21 mouse cellular contexts compared by ENCODE assay signal in the genomic region with DNA sequence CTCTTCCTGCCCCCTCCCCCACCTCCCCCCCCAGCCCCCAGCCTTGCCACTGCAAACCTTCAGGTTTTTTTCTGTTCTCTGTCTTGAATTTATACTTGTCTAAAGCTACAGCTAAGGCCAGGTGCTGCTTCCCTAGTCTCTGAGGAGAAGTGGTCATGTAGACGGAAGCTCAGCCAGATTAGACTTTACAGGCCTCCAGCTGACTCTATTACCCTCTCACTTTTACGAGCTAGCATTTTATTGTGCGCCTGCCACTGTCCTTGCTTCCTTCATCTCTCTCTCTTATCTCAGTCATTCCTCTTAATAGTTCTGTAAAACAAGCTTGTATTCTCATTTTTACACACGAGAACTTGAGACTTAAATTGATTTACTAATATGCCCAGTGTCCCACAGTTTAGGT. TPM values are rescaled to one million over a fixed set of nuclear protein-coding genes. Genes with fewer than 3 reads are reported as not detected.
DNase-seq lines count a peak whose midpoint lies in the region; ATAC-seq and TF ChIP-seq lines count a peak whose summit lies in the region.
"Had no signal": no experiment of that assay in that cellular context is flagged by ENCODE, and none has a peak within 500 bp of the region (broad histone marks: within the 10 kb centered on the region; RNA-seq: fewer than 3 reads in every experiment).

No protein-coding gene starts in this region.

- TF ChIP-seq CTCF in stomach, postnatal 0 days (IDR thresholded peaks at IDR 0.05; ENCODE audit: low read depth): no peak
- TF ChIP-seq CTCF in MEL (IDR thresholded peaks at IDR 0.05 in 2 of 3, conservative IDR thresholded peaks at IDR 0.05 in 1 of 3; ENCODE audit: control insufficient read depth in 1 of 3, insufficient read depth in 1 of 3, low read depth in 2 of 3, low read length in 3 of 3, poor library complexity in 1 of 3, severe bottlenecking in 1 of 3): no peak

- H3K79me2 ChIP-seq in MEL (ENCODE audit: control insufficient read depth, insufficient read depth, low read length, poor library complexity): no peaks in the 10 kb centered on the region; the same call in 1 of the 2 replicates

- H3K36me3 ChIP-seq in stomach, embryonic 15.5 days: no peaks in the 10 kb centered on the region
- no peaks in the 10 kb centered on the region; the same call in 1 of the 2 replicates for H3K36me3 ChIP-seq in stomach, postnatal 0 days (ENCODE audit: control insufficient read depth, insufficient read depth, low read length)
- peaks cover 0 to 4% of the 10 kb centered on the region in 2 experiments; a peak in 2 of 4 replicates for H3K36me3 ChIP-seq in MEL (ENCODE audit: control insufficient read depth in 1 of 2, insufficient read depth in 2 of 2, low read length in 2 of 2)
- peaks cover 4% of the 10 kb centered on the region; the same call in 1 of the 2 replicates for H3K36me3 ChIP-seq in limb, embryonic 13.5 days
- H3K36me3 ChIP-seq: embryonic facial prominence, embryonic 15.5 days; hindbrain, embryonic 12.5 days; hindbrain, embryonic 15.5 days had no signal

- peaks cover 9% of the 10 kb centered on the region for H3K4me1 ChIP-seq in stomach, embryonic 15.5 days
- peaks cover 3% of the 10 kb centered on the region; the same call in 1 of the 2 replicates for H3K4me1 ChIP-seq in stomach, postnatal 0 days (replicated peaks; ENCODE audit: control insufficient read depth, insufficient read depth)
- peaks cover 5 to 6% of the 10 kb centered on the region in 2 experiments; a peak in 3 of 4 replicates for H3K4me1 ChIP-seq in MEL (ENCODE audit: control insufficient read depth in 1 of 2, insufficient read depth in 2 of 2, low read length in 2 of 2)
- peaks cover 46% of the 10 kb centered on the region for H3K4me1 ChIP-seq in limb, embryonic 13.5 days

- H3K9ac ChIP-seq in stomach, embryonic 15.5 days: no peak overlapping the region
- H3K9ac ChIP-seq in stomach, postnatal 0 days (ENCODE audit: low read length): no peak overlapping the region
- H3K9ac ChIP-seq in MEL (ENCODE audit: control insufficient read depth, low read depth, low read length, poor library complexity, severe bottlenecking): peak overlapping the region; percentile 20
- no peak overlapping the region for H3K9ac ChIP-seq in limb, embryonic 13.5 days
- H3K9ac ChIP-seq: embryonic facial prominence, embryonic 12.5 days; embryonic facial prominence, embryonic 15.5 days; heart, embryonic 12.5 days; hindbrain, embryonic 12.5 days; hindbrain, embryonic 15.5 days had no signal

- 0 out of 2 replicates have a peak overlapping the region, but pooled peaks have one; percentile 7 for H3K27ac ChIP-seq in stomach, embryonic 15.5 days
- no peak overlapping the region for H3K27ac ChIP-seq in stomach, postnatal 0 days (replicated peaks)
- no peak overlapping the region; the same call in none of the 2 replicates for H3K27ac ChIP-seq in MEL (ENCODE audit: control insufficient read depth, low read depth, low read length)
- no peak overlapping the region for H3K27ac ChIP-seq in limb, embryonic 13.5 days
- H3K27ac ChIP-seq: embryonic facial prominence, embryonic 12.5 days; embryonic facial prominence, embryonic 15.5 days; hindbrain, embryonic 12.5 days; hindbrain, embryonic 15.5 days had no signal

- no peak for DNase-seq in stomach, postnatal 0 days (ENCODE audit: low spot score)
- DNase-seq in MEL (ENCODE audit: low read depth, low spot score): peak; percentile 60
- no peak for DNase-seq in right cerebral cortex, postnatal 25 days
- no peak for DNase-seq in urinary bladder, postnatal 14 days (ENCODE audit: low spot score)
- no peak for DNase-seq in kidney, adult 18-20 months
- DNase-seq: adrenal gland, adult 8-10 months; adrenal gland, postnatal 25 days; cerebellum, adult 11-12 months; cerebellum, adult 9-10 months; cerebellum, postnatal 14 days; gastrocnemius, postnatal 25 days; heart, adult 18-20 months had no signal

- no peak overlapping the region for H3K4me3 ChIP-seq in stomach, embryonic 15.5 days (replicated peaks)
- H3K4me3 ChIP-seq in stomach, postnatal 0 days (ENCODE audit: low read depth, low read length): no peak overlapping the region
- H3K4me3 ChIP-seq in MEL (ENCODE audit: control insufficient read depth in 1 of 2, insufficient read depth in 1 of 2, low read depth in 2 of 2, low read length in 2 of 2): no peak overlapping the region; a peak in 1 of 4 replicates
- no peak overlapping the region for H3K4me3 ChIP-seq in limb, embryonic 13.5 days
- H3K4me3 ChIP-seq: embryonic facial prominence, embryonic 12.5 days; embryonic facial prominence, embryonic 15.5 days; heart, embryonic 12.5 days; hindbrain, embryonic 12.5 days; hindbrain, embryonic 15.5 days had no signal

- WGBS in stomach, embryonic 15.5 days: 49% methylated on average over 4 of the region's 4 CpGs
- whole genome bisulfite sequencing in stomach, postnatal 0 days: 67% methylated on average over 4 of the region's 4 CpGs
- 12% methylated on average over 4 of the region's 4 CpGs for WGBS in limb, embryonic 13.5 days

- no peak for TF ChIP-seq POLR2A in MEL (IDR thresholded peaks at IDR 0.05; ENCODE audit: control insufficient read depth in 1 of 2, insufficient read depth in 1 of 2, low read depth in 1 of 2, low read length in 2 of 2, poor library complexity in 1 of 2)

- H3K4me2 ChIP-seq in stomach, embryonic 15.5 days: no peak overlapping the region
- H3K4me2 ChIP-seq in stomach, postnatal 0 days (replicated peaks; ENCODE audit: low read depth): no peak overlapping the region
- 0 out of 2 replicates have a peak overlapping the region, but pooled peaks have one; percentile 14 for H3K4me2 ChIP-seq in limb, embryonic 13.5 days (replicated peaks)
- H3K4me2 ChIP-seq: embryonic facial prominence, embryonic 12.5 days; embryonic facial prominence, embryonic 15.5 days; heart, embryonic 12.5 days; hindbrain, embryonic 12.5 days; hindbrain, embryonic 15.5 days had no signal

- no peaks in the 10 kb centered on the region for H3K27me3 ChIP-seq in stomach, embryonic 15.5 days (replicated peaks)
- H3K27me3 ChIP-seq in stomach, postnatal 0 days (ENCODE audit: control insufficient read depth, insufficient read depth, low read length): no peaks in the 10 kb centered on the region
- H3K27me3 ChIP-seq in MEL (ENCODE audit: control insufficient read depth in 1 of 2, insufficient read depth in 2 of 2, low read length in 2 of 2): no peaks in the 10 kb centered on the region
- no peaks in the 10 kb centered on the region for H3K27me3 ChIP-seq in limb, embryonic 13.5 days
- H3K27me3 ChIP-seq: embryonic facial prominence, embryonic 12.5 days; embryonic facial prominence, embryonic 15.5 days; heart, embryonic 12.5 days; hindbrain, embryonic 12.5 days; hindbrain, embryonic 15.5 days had no signal

- no peak for TF ChIP-seq EP300 in stomach, postnatal 0 days (optimal IDR thresholded peaks at IDR 0.05)
- TF ChIP-seq EP300 in MEL (IDR thresholded peaks at IDR 0.05; ENCODE audit: low read depth in 1 of 2, low read length in 2 of 2): peak in 1 of 2 experiments; percentile 31; a peak in 1 of 4 replicates

- TF ChIP-seq RAD21 in MEL (IDR thresholded peaks at IDR 0.05; ENCODE audit: low read depth, low read length): no peak; the same call in 1 of the 2 replicates

- no peak for ATAC-seq in stomach, embryonic 15.5 days (ENCODE audit: insufficient read depth, low FRiP score, low read depth)
- ATAC-seq in stomach, postnatal 0 days (ENCODE audit: low FRiP score, low TSS enrichment): no peak
- ATAC-seq in limb, embryonic 13.5 days (ENCODE audit: low FRiP score, low read depth): no peak
- ATAC-seq: activated CD4-positive, CD25-positive, alpha-beta regulatory T cell, adult 4 months; forebrain, embryonic 14.5 days had no signal

- H3K9me3 ChIP-seq in stomach, embryonic 15.5 days: no peaks in the 10 kb centered on the region
- no peaks in the 10 kb centered on the region for H3K9me3 ChIP-seq in stomach, postnatal 0 days (ENCODE audit: control insufficient read depth, low read length)
- H3K9me3 ChIP-seq in MEL (replicated peaks; ENCODE audit: insufficient read depth, low read length): no peaks in the 10 kb centered on the region
- no peaks in the 10 kb centered on the region for H3K9me3 ChIP-seq in limb, embryonic 13.5 days
- H3K9me3 ChIP-seq: embryonic facial prominence, embryonic 12.5 days; embryonic facial prominence, embryonic 15.5 days; heart, embryonic 12.5 days; hindbrain, embryonic 12.5 days; hindbrain, embryonic 15.5 days had no signal

TF ChIP-seq in MEL, 35 proteins besides CTCF, POLR2A, EP300 and RAD21:
- peak; percentile 40; the same call in 1 of the 2 replicates for TF ChIP-seq RCOR1 (IDR thresholded peaks at IDR 0.05; ENCODE audit: low read depth, low read length)
- TF ChIP-seq ELF1 (IDR thresholded peaks at IDR 0.05; ENCODE audit: low read depth, low read length): 0 out of 2 replicates have a peak, but pooled peaks have one; percentile 38
- 0 out of 2 replicates have a peak, but pooled peaks have one; percentile 8 for TF ChIP-seq HCFC1 (IDR thresholded peaks at IDR 0.05; ENCODE audit: low read depth, low read length)
- TF ChIP-seq CHD1 (IDR thresholded peaks at IDR 0.05; ENCODE audit: low read depth, low read length): no peak
- no peak for TF ChIP-seq TBP (IDR thresholded peaks at IDR 0.05; ENCODE audit: low read depth, low read length)
- TF ChIP-seq NRF1 (IDR thresholded peaks at IDR 0.05; ENCODE audit: insufficient read depth, low read depth, low read length, poor library complexity, severe bottlenecking): no peak
- 0 out of 2 replicates have a peak, but pooled peaks have one; percentile 29 for TF ChIP-seq GATA1 (IDR thresholded peaks at IDR 0.05; ENCODE audit: low read depth, low read length)
- TF ChIP-seq MYB (IDR thresholded peaks at IDR 0.05; ENCODE audit: low read depth, low read length): no peak
- TF ChIP-seq SIN3A (IDR thresholded peaks at IDR 0.05; ENCODE audit: low read length): peak; percentile 52; the same call in 1 of the 2 replicates
- no peak for TF ChIP-seq SMC3 (IDR thresholded peaks at IDR 0.05; ENCODE audit: low read depth, low read length)
- no peak for TF ChIP-seq ZMIZ1 (IDR thresholded peaks at IDR 0.05; ENCODE audit: low read depth, low read length)
- TF ChIP-seq MXI1 (IDR thresholded peaks at IDR 0.05; ENCODE audit: low read depth, low read length): 0 out of 2 replicates have a peak, but pooled peaks have one; percentile 31
- no peak for TF ChIP-seq ZKSCAN1 (IDR thresholded peaks at IDR 0.05; ENCODE audit: low read depth, low read length)
- 0 out of 2 replicates have a peak, but pooled peaks have one; percentile 11 for TF ChIP-seq ZNF384 (IDR thresholded peaks at IDR 0.05; ENCODE audit: low read depth, low read length)
- TF ChIP-seq ETS1 (IDR thresholded peaks at IDR 0.05; ENCODE audit: low read depth, low read length): peak; percentile 72

RNA-seq across cellular contexts. Expression of a gene that starts 23.8 kb away (rescaled TPM):
- polyA plus RNA-seq in stomach, embryonic 15.5 days (2015; fragmentation: Nextera tagmentation; extraction: Ambion mirVana): 12.5 and 18.3 TPM in 2 replicates
- polyA plus RNA-seq in stomach, postnatal 0 days (2015; fragmentation: Nextera tagmentation; extraction: Ambion mirVana): 4.0 and 5.1 TPM in 2 replicates
- 1.8 and 2.5 TPM in 2 replicates for total RNA-seq in MEL (2012; rRNA removed)
- polyA plus RNA-seq in MEL (2012; ENCODE audit: insufficient read depth in 1 of 2, insufficient read length in 2 of 2, low read depth in 1 of 2, low replicate concordance in 2 of 2, missing spikeins in 1 of 2): 1 to 10 TPM in 1 of 2 experiments, not detected in 1; 5.4 TPM
- 30.7 and 31.4 TPM in 2 replicates for polyA plus RNA-seq in limb, embryonic 13.5 days (2015; fragmentation: Nextera tagmentation; extraction: Ambion mirVana)
